Mouse (Mus musculus) right cerebral cortex, postnatal 36 days (tissue): ENCODE results near the gene Prr3.
"Not testable (repeated sequence)": the region's sequence is repeated elsewhere in the genome, so short reads cannot be mapped to it uniquely, and the experiment has no call there.

Experiments
- DNase-seq, 2 experiments: peaks; one replicate each; pipeline ENCODE4 v3.0.0; 2022; ENCODE audit warnings: low spot score in 2 of 2, mixed read lengths in 1 of 2

Gene Prr3

GRCm38 (mm10) chr17:35937700-35938348 is 42.2 kb downstream of the Prr3 start:
- no peak for DNase-seq

DNA sequence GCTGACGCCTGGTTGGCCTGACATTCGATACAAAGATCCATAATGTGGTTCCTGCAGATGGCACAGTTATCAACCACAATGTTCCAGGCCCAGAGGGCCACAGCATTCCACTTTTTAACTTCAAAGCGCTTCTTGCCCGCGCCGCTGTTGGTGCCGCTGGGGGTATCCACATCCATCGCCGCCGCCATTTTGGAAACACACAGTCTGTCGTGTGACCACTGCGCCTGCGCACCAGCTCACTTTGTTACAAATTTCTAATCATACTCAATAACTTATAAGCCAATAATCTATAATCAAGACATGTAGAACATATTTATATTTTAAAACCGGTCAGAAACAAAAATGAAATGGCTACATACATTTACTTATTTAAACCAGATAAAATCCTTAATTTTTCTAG is 44.3 kb downstream of the Prr3 start:
- not testable (repeated sequence) for DNase-seq

DNA sequence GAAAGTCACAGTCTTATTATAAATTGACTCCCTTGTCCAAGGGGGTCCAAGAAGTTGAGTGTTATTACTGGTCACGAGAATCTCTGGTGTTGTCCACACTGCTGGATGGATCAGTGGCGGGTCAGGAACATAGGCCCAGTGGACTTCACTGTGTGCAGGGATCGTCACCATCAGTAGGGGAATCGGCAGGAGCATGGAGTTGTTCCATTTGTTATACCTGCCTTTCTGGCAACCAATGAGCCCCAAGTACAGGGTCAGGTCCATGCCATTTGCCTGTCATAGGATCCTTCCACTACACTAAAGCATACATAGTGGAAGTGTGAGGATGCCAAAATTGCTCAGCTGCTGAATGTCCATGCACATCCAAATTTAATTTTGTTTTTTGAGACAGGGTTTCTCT is 47.4 kb downstream of the Prr3 start:
- DNase-seq: no peak

GRCm38 (mm10) chr17:35930627-35931026 is 49.4 kb downstream of the Prr3 start:
- no peak for DNase-seq

DNA sequence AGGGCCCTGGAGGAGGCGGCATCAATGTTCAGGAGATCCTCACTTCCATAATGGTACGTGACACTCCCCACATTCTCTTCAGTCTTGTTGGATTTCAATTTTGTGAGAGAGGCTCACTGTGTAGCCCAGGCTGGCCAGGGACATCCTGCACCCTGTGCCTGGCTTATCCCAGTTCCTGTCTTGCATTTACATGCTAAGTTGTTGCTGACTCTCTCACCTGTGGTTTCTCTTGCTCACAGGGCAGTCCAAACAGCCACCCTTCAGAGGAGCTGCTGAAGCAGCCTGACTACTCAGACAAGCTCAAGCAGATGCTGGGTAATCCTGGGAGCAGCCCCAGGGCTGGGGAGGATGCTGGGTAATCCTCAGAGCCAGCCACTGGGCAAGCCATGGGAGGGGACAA is 50.5 kb downstream of the Prr3 start:
- no peak for DNase-seq

- DNase-seq: no peak
Observed at GRCm38 (mm10) chr17:35927471-35927870, 52.6 kb downstream of the Prr3 start.

DNA sequence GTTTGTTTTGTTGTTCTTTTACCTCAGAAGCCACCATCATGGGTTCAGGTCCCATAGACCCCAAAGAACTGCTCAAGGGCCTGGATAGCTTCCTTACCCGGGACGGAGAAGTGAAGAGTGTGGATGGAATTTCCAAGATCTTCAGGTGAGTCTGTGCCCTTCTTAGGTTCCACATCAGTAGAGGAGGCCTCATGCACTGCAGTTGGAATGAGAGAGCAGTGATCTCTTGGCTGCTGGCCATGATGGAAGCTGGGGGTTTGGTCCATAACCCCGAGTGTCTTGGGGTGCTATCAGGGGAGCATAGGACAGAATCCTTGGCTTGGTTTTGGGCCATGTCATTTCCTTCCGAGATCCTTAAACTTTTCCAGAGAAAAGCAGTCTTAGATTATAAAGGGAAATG is 56.8 kb downstream of the Prr3 start:
- DNase-seq: peak in 1 of 2 experiments; percentile 0

- DNase-seq: peak in 1 of 2 experiments; percentile 1
Observed at GRCm38 (mm10) chr17:35922566-35922965, 57.5 kb downstream of the Prr3 start.
